Mouse (Mus musculus) heart, adult 2 months (tissue): ENCODE data around the gene Zfp386.

Source experiments
- EP300 ChIP-seq: fragments of 200-500 bp; IDR thresholded peaks from 2 replicates; pipeline ENCODE4 v1.6.1; 2011; ENCODE audit warnings: low read depth, low read length, control low read depth; ENCODE audit not compliant: insufficient read depth
- POLR2A ChIP-seq: fragments of 200-500 bp; IDR thresholded peaks from 2 replicates; pipeline ENCODE4 v1.6.1; 2011; ENCODE audit warnings: mild to moderate bottlenecking, low read depth, low read length, control low read depth; ENCODE audit not compliant: insufficient read depth

GRCm38 (mm10) chr12:116044785-116045184, 2.7 kb upstream of the Zfp386 start:
- no peak for TF ChIP-seq EP300
- no peak for TF ChIP-seq POLR2A
